Mouse (Mus musculus): ENCODE results near the gene Lipa. TPM values are rescaled to one million over a fixed set of nuclear protein-coding genes. Genes with fewer than 3 reads are reported as not detected.

Gene Lipa
- total RNA-seq (2017): 71.6 to 118 TPM (median 98.2 TPM) in 3 replicates

DNA sequence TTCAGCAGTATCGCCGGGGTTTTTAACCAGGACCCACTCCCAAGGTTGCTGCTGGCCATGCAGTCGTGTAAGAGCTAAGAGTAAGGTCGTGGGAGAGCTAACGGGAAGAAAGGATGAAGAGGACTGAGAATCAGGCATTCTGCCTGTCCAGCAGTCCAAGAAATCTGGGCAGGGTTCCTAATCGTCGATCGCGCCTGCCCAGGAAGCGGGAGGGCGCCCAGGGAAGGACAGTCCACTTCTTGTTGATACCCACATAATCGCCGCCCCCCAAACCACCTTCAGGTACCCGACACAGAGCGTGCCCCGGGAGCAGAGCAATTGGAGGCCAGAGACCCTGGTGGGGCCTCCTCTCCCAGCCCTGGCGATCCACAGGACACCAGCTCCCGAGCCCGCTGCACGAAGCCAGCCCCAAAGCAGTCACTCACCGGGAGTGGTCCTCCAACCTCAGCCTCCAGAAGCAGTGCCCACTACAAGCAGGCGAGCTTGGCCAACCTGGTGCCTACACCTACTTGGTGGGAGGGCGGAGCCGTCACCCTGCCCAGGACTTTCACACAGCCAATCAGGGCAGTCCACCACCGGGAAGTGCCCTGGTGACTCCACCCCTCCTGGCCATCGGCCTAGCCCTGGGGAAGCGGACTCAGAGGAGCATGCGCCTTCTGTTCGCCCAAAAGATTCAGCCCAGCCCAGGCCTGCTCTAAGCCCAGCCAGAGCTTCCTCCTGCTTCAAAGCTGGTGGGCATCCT lies at the start of gene Lipa:
Gene Lipa (minus strand): TSS at position 534 of the 742 bp plus-strand sequence.
- peak; percentile 99 for ATAC-seq (replicated peaks; ENCODE audit: insufficient number of reproducible peaks, low FRiP score, low TSS enrichment, poor library complexity, severe bottlenecking)

DNA sequence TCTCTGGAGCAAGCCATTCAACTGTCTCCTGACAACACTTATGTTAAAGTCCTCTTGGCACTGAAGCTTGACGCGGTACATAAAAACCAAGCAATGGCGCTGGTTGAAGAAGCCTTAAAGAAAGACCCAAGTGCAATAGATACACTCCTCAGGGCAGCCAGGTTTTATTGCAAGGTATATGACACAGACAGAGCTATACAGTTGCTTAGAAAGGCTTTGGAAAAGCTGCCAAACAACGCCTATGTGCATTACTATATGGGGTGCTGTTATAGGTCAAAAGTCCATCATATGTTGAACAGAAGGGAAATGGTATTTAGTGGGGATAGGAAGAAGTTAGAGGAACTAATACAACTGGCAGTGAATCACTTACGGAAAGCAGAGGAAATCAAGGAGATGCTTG lies 46.4 kb upstream of the Lipa start:
- ATAC-seq (replicated peaks; ENCODE audit: insufficient number of reproducible peaks, low FRiP score, low TSS enrichment, poor library complexity, severe bottlenecking): no peak

DNA sequence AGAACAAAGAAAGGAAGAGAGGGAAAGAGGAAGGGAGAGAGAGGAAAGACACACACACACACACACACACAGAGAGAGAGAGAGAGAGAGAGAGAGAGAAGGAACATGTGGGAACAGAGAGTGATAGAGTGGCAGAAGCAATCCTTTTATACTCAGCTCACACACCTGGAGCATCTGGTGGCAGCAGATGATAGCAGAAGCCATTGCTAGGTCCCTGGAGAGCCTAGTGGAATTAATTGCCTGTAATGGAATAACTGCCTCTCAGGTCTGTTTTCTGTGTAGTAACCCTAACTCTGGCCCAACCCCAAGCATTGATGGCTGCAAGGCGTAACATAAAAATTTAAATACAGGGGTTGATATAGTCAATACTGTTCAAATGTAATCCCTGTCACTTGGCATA lies 43.8 kb upstream of the Lipa start:
- no peak for ATAC-seq (replicated peaks; ENCODE audit: insufficient number of reproducible peaks, low FRiP score, low TSS enrichment, poor library complexity, severe bottlenecking)

DNA sequence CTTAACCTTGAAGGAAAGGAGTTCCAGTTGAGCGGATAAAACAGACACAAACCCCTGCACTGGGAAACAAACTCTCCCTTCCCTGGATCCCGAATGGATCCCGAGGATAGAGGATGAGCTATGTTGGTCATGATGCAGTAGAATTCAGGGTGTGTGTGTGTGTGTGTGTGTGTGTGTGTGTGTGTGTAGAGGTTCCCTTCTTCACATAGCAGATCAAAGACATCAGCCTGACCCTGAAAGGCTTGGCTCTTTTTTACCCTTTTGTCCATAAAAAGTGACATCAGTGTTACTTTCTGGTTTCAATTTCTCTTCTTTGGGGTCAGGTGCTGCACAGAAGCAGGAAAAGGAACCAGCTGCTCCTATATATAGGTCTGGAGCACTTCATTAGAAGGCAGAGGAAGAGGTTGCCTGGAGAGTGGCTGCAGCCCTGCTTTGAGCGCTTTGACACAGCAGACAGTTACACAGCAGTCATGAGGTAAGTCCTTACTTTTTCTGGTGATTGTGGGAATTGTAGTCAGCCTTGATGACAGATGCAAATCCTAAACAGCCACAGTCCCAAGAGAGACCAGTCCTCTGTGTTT lies 42.7 kb upstream of the Lipa start:
- peak; percentile 59 for ATAC-seq (replicated peaks; ENCODE audit: insufficient number of reproducible peaks, low FRiP score, low TSS enrichment, poor library complexity, severe bottlenecking)

DNA sequence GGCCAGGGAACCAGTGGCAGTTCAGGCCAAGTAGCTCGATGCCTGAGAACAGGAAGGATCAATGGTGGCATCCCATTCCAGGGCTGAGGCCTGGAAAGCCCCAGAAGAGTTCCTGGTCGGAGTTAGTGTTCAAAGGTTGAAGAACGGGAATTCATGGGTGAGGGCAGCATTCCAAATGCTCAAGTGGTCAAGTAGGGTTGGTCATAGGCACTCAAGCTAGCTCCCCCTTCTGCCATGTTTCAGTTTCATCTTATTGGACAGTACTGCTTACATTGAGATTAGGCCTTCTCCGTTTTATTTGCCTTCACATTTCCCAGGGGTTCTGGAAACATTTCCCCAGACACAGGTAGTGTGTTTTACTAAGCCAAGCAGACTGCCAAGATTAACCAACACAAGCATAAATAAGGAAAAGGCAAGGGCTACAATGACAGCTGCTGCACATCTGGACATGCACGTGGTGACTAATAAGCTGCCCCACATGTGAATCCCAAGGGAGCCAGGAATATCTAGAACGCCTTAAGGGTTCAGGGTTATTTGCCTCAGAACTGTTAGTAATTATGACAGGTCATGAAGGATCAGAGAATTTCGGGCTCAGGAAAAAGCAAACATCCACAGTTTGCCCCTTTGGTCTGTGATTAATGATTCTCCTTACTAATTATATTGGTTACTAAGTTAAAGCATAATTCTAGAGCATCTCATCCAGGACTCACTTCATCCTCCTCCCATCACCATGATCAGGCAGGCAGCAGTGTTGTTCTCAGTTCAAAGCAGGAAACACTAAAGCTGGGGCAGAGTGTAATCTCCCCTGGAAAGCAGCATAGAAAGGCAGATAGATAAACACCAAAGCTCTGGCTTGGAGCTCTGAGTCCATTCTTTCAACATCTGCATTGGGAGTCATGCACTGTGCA lies 42.0 kb upstream of the Lipa start:
- ATAC-seq (replicated peaks; ENCODE audit: insufficient number of reproducible peaks, low FRiP score, low TSS enrichment, poor library complexity, severe bottlenecking): no peak

DNA sequence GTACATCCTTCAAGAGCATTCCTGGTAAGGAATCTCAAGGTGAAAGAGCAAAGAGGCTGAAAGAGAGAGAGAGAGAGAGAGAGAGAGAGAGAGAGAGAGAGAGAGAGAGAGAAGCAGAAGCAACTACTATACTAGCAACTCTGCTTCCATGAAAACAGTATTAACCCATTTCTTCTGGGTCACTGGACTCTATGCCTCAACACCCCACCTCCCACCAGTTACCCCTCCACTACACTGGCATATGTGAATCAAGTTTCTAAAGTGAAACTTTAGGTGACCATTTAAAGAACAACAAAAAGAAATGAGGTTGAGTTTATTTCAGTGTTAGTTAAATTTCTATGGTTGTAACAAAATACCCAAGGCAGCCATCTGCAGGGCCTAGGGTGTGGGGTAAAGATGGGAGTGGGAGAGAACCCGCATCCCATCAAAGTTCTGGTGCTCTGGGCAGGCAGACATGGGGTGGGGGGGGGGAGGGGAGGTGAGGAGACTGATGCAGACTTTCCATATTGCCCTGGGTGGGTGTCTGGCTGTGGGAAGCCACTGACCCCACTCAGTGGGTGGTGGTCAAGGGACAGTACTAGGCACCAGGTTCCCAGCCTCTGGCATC lies 39.0 kb upstream of the Lipa start:
- ATAC-seq (replicated peaks; ENCODE audit: insufficient number of reproducible peaks, low FRiP score, low TSS enrichment, poor library complexity, severe bottlenecking): no peak

DNA sequence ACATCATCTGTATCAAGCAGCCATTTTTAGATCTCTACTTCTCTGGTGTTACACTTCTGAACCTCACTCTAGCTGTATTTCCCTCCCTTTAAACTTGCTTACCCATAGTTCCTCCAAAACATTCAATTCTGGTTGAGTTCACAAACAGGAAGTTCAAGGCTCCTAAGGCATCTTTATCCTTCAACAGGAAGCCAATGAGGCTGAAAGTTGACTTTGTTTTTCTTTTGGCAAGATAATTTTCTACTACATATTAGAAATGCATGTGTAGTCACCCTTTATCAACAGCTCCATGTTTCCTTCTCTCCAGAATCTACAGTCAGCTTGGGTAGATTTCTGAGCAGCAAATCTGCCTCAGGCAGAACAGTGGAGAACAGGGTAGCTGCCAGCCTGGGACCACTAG lies 35.3 kb upstream of the Lipa start:
- ATAC-seq (replicated peaks; ENCODE audit: insufficient number of reproducible peaks, low FRiP score, low TSS enrichment, poor library complexity, severe bottlenecking): no peak

DNA sequence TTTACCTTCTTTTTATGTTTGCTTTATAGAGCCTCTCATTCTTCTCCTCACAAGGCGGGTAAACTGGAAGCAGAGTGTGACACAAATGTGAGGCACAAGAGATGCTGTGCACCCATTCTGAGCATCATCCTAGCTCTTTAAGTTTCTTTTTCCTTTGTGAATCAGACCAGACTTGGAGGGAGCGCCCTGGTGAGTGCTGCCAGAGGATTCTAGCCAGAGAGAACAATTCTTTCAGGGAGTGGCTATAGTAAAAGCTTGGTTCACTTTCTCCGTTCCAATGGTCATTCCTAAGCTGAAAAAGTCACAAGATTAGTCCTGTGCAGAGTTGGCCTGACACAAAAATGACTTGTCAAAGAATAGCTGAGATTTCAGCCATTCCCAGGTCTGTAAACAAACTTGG lies 29.3 kb upstream of the Lipa start:
- no peak for ATAC-seq (replicated peaks; ENCODE audit: insufficient number of reproducible peaks, low FRiP score, low TSS enrichment, poor library complexity, severe bottlenecking)

DNA sequence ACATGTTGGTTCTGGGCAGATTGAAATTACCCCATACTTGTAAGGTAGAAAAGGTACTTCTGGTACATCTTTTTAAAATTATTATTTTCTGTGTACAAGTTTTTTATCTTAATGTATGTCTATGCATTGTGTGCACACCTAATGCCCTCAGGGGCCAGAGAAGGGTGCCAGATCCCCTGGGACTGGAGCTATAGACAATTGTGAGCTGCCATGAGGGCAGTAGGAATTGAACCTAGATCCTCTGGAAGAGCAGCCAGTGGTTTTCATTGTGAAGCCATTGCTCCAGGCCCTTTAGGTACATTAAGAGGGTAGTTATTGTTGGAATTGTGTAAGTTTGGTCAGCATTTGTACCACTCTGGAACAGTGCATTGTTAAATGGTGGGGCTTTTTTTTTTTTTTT lies 26.8 kb upstream of the Lipa start:
- no peak for ATAC-seq (replicated peaks; ENCODE audit: insufficient number of reproducible peaks, low FRiP score, low TSS enrichment, poor library complexity, severe bottlenecking)

DNA sequence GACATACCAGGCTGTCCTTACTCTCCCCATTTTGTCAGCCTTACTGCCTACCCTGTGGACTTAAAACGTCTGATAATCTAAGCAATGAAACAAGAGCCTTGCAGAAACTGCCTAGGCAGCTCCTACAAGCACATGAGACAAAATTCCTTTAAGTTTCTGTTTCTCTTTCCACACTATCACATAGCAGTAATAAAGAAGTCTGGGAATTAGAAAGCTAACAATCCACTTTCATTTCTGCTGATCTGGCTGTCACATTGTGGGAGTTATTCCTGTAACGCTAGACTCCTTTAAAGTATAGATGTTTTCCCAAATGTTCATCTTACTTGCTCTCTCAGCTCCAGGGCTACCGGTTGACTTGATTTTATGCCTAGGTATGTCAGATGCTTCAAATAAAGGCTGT lies 26.2 kb upstream of the Lipa start:
- ATAC-seq (replicated peaks; ENCODE audit: insufficient number of reproducible peaks, low FRiP score, low TSS enrichment, poor library complexity, severe bottlenecking): no peak

DNA sequence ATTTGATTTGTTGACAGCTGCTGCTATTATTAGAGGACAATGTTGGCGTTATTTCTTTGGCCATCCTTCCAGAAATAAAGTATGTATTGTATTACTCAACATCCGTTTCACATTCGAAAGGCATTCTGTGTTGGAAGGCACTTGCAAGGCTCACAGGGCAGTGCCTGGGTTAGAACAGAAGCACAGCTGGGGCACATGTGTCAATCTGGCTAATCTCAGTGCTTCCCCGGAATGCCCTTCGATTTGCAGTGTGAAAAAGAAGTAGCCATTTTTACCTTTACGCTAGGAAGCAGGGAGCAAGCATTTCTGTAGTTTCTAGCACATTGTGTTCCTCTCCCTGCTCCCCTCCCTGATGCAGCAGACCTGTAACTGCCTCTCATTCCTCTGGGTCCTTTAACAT lies 25.7 kb upstream of the Lipa start:
- no peak for ATAC-seq (replicated peaks; ENCODE audit: insufficient number of reproducible peaks, low FRiP score, low TSS enrichment, poor library complexity, severe bottlenecking)

DNA sequence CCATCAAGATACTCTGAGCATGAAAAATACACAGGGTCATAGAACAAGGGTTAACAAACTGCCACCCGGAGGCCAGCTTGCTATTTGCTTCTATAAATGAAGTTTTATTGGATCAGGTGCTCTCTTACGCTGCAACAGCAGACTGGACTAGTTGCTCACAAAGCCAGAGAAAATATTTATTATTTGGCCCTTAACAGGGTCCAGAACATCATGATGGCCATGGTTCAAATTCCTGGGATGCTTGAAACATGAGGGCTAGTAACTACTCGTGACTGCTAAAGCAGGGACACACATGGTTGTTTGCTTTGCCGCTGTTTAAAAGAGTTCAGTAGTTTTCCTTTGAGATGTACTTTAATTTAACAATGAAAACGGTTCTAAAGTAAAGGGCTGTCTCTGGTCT lies 24.7 kb upstream of the Lipa start:
- no peak for ATAC-seq (replicated peaks; ENCODE audit: insufficient number of reproducible peaks, low FRiP score, low TSS enrichment, poor library complexity, severe bottlenecking)

DNA sequence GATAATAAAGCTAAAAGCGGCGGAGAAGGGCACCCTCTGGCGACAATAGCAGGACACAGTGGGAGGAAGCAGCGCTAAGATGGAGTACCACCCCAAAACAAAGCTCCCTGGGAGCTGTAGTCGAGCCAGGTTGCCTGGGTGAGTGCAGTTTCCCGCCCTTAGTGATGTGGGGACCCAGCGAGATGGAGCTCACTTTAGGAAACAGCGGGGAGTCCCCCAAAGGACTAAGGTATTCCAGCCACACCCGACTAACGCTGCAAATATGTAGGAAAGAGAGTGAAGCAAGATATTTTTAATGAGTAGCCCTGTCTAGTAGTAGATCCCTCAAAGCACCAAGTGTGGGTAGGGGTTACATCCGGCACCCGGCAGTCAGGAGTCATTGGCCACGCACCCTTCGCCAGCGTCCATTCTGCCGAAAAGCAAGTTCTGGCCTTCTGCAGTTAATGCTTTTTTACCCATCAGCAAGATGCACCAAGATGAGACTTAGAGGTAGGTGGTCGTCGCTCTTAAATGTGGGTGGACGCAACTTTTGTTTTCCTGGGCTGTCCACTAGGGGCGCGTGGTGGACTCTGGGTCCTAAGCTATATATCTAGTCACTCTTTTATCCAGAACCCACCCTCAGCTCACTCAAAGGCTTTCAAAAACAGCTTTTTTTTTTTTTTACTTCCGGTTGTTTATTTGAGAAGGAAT lies 23.4 kb upstream of the Lipa start, which contains the start of gene Ifit2:
Gene Ifit2 (plus strand): TSS at position 161 of the 690 bp plus-strand sequence.
- peak; percentile 88 for ATAC-seq (replicated peaks; ENCODE audit: insufficient number of reproducible peaks, low FRiP score, low TSS enrichment, poor library complexity, severe bottlenecking)

DNA sequence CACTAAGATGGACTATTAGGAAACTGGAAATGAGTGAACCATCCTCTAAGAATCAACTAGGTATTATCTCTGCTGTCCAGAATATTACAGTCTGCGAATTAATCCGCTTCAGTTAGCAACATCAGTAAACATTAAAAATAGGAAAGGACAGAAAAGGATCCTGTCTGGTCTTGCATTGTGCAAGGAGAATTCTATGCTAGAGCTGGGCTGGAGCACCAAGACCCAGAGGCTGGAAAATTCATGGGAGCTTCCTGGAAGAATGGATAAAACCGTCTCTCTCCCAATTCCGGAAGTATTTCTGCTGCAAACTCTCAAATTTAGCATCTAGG lies 22.9 kb upstream of the Lipa start:
- no peak for ATAC-seq (replicated peaks; ENCODE audit: insufficient number of reproducible peaks, low FRiP score, low TSS enrichment, poor library complexity, severe bottlenecking)

DNA sequence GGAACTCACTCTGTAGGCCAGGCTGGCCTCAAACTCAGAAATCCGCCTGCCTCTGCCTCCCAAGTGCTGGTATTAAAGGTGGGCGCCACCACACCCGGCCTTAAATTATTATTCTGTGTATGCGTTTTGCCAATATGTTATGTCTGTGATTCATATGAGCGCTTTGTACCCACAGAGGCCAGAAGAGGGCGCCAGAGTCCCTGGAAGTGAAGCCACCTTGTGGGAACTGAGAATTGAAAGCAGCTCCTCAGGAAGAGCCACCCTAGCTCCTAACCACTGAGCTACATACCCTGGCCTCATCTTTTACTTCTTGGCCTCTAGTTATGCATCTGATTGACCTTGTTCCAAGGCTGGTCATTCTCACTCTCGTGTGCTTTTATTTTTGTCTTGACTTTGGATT lies 20.7 kb upstream of the Lipa start:
- ATAC-seq (replicated peaks; ENCODE audit: insufficient number of reproducible peaks, low FRiP score, low TSS enrichment, poor library complexity, severe bottlenecking): peak; percentile 82

DNA sequence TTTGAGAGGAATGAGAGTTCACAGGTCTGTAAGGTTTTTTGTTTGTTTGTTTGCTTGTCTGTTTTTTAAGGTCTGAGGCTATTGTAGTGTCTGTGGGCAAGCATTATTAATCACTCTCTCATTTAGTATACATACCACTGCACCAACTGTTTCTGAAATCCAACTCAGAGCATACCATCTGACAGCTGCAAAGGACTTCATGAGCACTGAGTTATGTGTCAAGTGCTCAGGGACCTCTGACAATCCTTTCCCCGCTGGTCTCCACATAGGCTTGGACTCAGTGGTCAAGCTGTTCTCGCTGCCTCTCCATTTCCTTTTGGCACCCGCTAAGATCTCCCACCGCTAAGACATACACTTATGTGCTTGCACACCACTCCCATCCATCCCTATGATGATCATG lies 18.9 kb upstream of the Lipa start:
- ATAC-seq (replicated peaks; ENCODE audit: insufficient number of reproducible peaks, low FRiP score, low TSS enrichment, poor library complexity, severe bottlenecking): no peak

DNA sequence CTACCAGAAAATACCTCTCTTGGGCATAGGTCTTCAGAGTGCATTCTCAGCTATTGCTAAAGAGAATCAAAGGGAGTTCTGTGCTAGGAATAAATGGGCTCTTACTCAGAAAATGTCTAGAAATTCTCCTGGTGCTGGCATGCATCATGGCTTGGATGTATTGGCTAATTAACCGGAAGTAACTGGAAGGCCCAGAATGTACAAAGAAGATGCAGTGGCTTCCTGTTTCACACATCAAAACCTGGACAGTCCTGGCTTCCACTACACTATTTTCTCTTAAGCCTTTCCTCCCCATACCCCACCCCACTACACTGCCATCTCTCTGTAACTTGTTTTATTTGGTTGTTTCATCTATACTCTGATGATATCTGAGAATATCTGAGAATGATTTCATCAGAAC lies 12.1 kb upstream of the Lipa start:
- ATAC-seq (replicated peaks; ENCODE audit: insufficient number of reproducible peaks, low FRiP score, low TSS enrichment, poor library complexity, severe bottlenecking): no peak

DNA sequence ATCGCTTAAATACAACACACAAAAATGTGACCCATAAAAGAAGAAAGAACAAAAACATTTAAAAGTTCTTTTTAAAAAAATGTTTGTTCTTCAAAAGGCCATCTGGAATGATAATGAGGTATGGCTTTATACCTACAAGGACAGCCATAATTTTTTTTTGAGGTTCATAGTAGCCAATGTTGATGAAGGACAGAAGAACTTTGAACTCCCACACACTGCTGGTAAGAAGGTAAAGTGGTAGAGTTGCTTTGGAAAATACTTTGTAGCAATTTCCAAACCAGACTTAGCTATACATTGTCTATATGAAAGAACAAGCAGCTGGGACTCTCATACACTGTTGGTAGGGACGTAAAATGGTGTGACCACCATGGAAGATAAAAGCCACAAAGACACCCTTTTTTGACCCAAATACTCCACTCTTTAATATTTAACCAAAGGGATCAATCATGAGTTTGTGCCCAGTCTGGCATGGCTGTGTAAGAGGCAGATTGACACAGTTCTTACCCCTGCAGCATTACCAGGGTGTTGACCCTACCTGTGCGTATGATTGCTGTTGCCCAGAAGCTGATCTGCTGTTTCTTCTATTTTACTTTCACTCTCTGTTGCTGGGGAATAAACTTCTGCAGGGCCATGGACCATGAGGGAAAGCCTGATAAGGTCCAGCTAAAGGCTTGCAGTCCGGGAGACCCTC lies 4.9 kb upstream of the Lipa start:
- no peak for ATAC-seq (replicated peaks; ENCODE audit: insufficient number of reproducible peaks, low FRiP score, low TSS enrichment, poor library complexity, severe bottlenecking)

Data from monocyte, adult 5-6 weeks (primary cell).